Mouse (Mus musculus) CH12.LX (cell line): ENCODE results near the gene Pprc1.

ENCODE experiments used
- CTCF ChIP-seq, 2 experiments: IDR thresholded peaks in 1 of 2; conservative IDR thresholded peaks in 1 of 2; 2 replicates each; pipeline ENCODE4 v1.5.1; 2011 to 2012; ENCODE audit warnings: low read depth in 2 of 2, low read length in 2 of 2, improper control_type of control experiment in 1 of 2, inconsistent platforms in 1 of 2, mild to moderate bottlenecking in 1 of 2, moderate library complexity in 1 of 2
- EP300 ChIP-seq: IDR thresholded peaks from 2 replicates; pipeline ENCODE4 v1.6.1; 2011; ENCODE audit warnings: low read length, improper control_type of control experiment
- ETS1 ChIP-seq: conservative IDR thresholded peaks from 2 replicates; pipeline ENCODE4 v1.6.1; 2012; ENCODE audit warnings: low read depth, mild to moderate bottlenecking, inconsistent platforms, low read length, improper control_type of control experiment, moderate library complexity
- NRF1 ChIP-seq: IDR thresholded peaks from 2 replicates; pipeline ENCODE4 v1.6.1; 2014; ENCODE audit warnings: low read depth, mild to moderate bottlenecking, inconsistent platforms, low read length, improper control_type of control experiment, moderate library complexity
- POLR2A ChIP-seq: IDR thresholded peaks from 2 replicates; pipeline ENCODE4 v1.6.1; 2011; ENCODE audit warnings: low read depth, mild to moderate bottlenecking, improper control_type of control experiment, low read length
- RCOR1 ChIP-seq: conservative IDR thresholded peaks from 2 replicates; pipeline ENCODE4 v1.6.1; 2012; ENCODE audit warnings: low read depth, mild to moderate bottlenecking, inconsistent platforms, low read length, improper control_type of control experiment
- TCF12 ChIP-seq: IDR thresholded peaks from 2 replicates; pipeline ENCODE4 v1.6.1; 2014; ENCODE audit warnings: low read depth, mild to moderate bottlenecking, inconsistent platforms, low read length, improper control_type of control experiment
- ZC3H11A ChIP-seq: IDR thresholded peaks from 2 replicates; pipeline ENCODE4 v1.6.1; 2012; ENCODE audit warnings: low read depth, mild to moderate bottlenecking, inconsistent platforms, low read length, improper control_type of control experiment
- ZNF384 ChIP-seq: IDR thresholded peaks from 2 replicates; pipeline ENCODE4 v1.6.1; 2012; ENCODE audit warnings: low read depth, low read length, improper control_type of control experiment, inconsistent platforms

DNA sequence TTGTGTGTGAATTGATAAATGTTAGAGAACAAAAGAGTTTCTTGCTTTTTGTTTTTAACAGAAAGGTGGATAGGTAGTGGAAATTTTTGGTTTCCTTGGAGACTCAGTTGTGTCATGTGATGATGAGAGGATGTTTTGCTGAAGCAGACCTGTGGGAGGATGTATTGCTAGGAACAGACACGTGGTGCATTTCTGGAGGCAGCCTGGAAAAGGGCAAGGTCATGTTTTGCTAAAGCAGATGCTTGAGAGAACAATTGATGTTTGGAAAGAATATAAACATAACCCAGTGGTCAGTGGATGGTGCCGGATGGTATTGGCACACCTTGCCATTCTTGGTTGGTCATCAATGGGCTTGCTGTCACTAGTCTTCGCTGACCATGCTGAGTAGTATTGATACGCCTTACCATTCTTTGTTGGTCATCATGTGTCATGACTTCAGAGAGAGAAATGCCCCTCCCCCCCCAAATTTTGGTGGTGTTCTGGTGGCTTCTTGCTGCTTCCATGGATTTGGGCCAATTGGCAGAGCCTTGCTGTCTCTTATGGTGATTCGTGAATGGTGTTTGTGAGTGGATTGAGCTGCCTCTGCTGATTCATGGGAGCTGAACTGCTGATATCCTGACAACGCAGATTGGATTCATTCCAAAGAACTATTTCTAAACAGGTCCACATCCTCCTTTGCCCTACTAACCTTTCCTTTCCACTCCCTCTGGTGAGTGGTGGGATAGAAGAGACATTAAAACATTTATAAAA lies 58.9 kb downstream of the Pprc1 start:
- TF ChIP-seq CTCF (conservative IDR thresholded peaks at IDR 0.05 in 1 of 2, IDR thresholded peaks at IDR 0.05 in 1 of 2; ENCODE audit: low read depth in 2 of 2, low read length in 2 of 2) (no peak), EP300 (no peak), ETS1 (no peak), NRF1 (no peak), POLR2A (no peak), TCF12 (no peak), RCOR1 (no peak), ZC3H11A (no peak), ZNF384 (no peak)
